Mouse (Mus musculus) testis, postnatal 10 days (tissue): Measurements from ENCODE around the gene Clec2e.
A peak's percentile ranks its signal among the peaks of the same experiment; 100 is the strongest.
"Not testable (repeated sequence)": the region's sequence is repeated elsewhere in the genome, so short reads cannot be mapped to it uniquely, and the experiment has no call there.

Experiments used
- DNase-seq: peaks from one replicate; pipeline ENCODE4 v3.0.0; 2021; ENCODE audit warnings: low spot score

Clec2e gene

GRCm38 (mm10) chr6:129100794-129101193, at the start of gene Clec2e:
TSS of gene Clec2e (minus strand) at chr6:129100913.
- DNase-seq, result not testable (repeated sequence)

DNA sequence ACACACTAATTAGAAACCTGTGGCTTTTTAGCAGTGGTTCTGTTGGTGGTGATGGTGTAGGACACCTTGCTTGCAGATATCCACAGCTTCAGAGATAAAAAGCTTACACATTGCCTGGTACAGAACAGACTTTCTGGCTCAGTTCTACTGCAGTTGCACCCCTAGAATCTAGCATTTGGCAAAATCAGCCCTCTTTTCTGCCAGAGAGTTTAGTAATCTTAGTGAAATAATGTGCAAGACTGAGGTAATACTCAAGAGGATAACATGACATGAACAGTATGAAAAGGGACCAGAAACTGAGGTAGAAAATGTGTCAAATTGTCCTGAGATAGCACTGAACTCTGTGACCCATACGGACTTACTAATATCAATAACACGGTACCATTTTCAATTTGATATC, 46.1 kb upstream of the Clec2e start:
- no peak for DNase-seq

- DNase-seq, result no peak
Observed at GRCm38 (mm10) chr6:129132604-129133341, 32.1 kb upstream of the Clec2e start.

DNA sequence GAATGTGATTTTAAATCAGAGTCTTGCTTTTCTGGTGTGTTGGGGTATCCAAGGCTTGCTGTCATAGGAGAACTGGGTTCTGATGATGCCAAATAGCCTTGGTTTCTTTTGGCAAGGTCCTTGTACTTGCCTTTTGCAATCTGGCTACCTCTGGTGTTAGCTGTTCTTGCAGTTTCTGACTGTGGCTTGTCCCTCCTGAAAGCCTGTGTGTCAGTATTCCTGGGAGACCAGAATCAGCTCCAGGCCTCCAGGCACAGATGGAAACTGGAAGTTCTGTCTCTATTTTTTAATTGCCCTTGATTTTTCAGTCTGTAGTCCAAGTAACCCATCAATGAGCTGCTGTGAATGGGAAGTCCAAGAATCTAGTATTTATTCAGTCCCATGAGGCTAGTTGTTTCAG, 26.1 kb upstream of the Clec2e start:
- no peak for DNase-seq

- DNase-seq, result not testable (repeated sequence)
Observed at GRCm38 (mm10) chr6:129124531-129124930, 23.8 kb upstream of the Clec2e start.

GRCm38 (mm10) chr6:129116223-129116622, 15.5 kb upstream of the Clec2e start:
- DNase-seq, result no peak

DNA sequence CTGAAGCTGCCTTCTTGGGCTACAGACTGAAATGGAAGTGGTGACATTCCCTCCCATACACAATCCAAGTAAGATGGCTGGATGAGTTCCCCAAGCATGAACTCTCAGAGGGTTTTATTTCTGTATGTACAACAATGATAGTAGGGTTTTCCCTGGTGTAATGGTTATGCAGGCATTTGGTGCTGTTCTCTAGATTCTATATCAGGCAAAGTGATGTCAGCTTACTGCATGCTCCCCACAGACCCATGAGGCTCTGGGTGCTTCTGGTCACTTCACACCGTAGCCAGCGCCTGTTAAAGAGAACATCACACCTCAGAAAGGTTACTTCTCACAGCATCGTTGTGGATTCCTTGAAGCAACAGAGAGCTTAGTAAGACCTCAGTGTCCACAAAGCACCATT, 13.5 kb upstream of the Clec2e start:
- DNase-seq, result not testable (repeated sequence)

DNA sequence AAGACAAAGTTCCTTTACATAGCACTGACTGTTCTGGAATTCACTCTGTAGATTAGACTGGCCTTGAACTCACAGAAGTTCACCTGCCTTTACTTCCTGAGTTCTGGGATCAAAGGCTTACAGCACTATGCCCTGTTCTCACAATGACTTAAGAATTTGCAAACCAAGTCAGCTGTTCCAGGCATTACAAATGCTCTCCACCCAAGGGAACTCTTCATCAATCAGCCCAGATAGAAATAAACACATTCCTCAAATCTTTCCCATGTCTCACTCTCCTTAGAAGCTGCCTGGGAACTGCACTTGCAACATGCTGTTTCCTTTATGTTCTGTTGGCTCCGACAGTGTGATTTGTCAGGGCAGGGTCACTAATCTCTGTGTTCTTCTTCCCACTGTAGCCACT, 13.1 kb upstream of the Clec2e start:
- no peak for DNase-seq

DNA sequence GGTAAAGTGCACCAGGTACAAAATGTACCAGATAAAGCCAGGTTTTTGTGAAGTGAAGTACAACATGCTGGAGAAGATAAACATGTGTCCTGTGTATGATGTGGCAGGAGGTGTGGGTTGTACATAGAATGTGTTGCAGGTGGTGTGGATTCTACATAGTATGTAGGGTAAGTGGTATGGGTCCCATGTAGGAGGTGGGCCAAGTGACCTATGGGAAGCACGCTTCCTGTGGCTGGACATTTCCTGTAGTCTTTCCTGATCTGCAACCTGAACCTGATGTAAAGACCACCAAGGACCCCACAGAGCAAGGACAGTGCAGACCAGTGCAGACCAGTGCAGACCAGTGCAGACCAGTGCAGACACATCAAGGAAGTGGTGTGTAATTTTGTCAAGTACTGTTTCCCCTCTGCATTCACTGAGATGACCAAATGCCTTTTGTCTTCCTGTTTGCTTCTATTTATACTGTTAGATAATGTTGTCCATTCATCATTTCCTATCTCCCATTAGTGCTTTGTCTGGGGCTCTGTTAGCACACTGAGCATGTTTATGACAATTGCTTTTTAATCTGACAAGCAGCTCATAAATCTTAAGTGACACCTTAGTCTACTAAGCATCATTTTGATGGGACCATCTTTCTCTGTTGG, 12.4 kb upstream of the Clec2e start:
- no peak for DNase-seq

- no peak for DNase-seq
Observed at GRCm38 (mm10) chr6:129112526-129112925, 11.8 kb upstream of the Clec2e start.

DNA sequence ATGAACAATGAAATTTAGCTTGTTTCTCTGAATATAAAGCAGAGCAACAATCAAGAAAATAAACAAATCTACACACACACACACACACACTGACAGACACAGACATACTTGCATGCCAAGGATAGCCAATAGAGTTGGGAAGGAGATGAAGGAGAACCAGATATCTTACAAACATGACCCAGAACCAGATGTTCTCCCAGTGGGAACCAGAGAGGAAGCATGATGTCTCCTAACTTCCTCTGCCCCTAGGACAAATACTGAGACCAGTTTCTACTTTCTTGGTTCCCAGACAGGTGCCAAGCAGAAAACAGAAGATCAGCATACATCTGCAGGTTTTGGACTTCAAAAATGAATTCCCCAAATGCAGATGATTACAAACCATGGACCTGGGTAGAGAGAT, 7.2 kb upstream of the Clec2e start:
- no peak for DNase-seq

DNA sequence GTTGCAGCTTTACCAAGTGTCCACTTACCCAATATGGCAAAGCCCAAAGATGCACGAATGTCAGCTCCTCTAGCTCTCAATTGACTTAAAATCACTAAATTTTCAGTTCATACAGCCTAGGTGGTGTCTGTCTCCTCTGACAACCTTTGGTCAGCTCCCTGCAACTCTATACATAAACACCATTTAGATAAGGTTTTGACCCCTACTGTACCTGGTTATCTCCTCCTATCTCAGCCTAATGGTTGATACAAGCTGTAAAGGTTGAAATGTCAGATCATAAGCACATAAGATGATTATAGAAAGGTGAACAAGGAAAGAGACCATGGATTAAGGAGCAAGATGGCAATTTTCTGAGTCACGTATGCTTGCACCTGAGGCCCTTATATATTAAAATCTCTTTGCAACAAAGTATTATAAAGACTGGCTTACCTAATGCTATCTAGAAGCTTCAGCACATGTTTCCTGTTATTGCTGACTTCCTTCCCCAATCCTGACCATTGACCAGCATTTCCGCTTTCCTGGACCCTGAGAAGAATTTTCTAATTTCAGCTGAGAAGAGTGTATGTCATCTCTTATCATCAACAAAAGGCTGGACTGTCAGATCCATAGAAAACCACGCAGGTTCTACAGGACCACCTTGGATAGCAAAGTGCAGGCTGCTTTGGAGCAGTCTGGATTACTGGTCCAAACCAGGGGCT, 2.3 kb upstream of the Clec2e start:
- no peak for DNase-seq

GRCm38 (mm10) chr6:129101604-129102003, 891 bp upstream of the Clec2e start:
- DNase-seq, result no peak

DNA sequence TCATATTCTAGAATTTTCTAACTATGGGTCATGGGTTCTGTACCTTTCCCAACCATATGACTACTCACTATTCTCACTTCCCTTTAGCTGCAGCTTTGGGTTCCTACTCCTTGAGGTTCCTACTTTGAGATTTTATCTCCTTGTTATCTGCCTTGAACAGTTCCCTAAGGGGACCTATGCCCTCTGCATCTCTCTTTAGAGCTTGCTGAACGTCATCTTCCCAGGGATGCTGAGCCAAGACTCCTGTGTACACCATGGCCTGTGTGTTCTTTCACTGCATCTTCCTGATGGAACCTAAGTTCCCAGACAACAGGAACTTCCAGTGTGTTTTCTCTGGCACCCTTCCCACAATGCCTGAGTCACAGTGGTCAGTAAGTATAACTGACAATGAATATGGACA, 2.8 kb downstream of the Clec2e start:
- no peak for DNase-seq

DNA sequence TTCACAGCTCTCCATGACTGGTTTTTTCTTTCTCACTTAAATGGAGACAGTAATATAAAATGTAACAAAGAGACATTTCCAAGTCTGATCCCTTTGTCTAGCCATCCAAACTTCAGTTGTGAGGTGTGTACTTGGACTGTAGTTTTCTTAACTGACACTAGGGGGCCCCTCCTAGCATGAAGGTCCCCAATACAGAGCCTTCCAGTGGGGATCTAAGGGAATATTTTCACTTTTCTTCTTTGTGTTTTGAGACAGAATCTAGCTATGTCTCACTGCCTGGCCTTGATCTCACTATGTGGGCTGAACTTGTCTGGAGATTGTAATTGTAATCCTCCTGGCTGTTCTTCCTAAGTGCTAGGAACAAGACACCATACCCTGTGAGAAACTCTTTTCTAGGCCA, 5.5 kb downstream of the Clec2e start:
- DNase-seq, result no peak

DNA sequence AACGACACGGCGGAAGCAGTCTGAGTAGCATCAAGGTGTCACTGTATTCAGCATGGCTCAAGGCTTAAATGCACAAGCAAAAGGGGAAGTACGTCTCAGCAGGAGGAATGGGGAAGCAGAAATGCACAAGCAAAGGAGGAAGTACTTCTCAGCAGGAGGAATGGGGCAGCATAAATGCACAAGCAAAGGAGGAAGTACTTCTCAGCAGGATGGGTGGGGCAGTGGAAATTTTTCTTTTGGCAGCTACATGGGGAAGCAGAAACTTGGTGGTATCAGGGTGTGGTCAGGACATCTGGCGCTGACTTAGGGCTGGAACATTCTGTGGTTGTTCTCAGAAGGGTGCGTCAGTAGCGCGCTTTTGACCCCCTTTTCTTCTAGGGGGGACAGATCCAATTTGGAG, 12.1 kb downstream of the Clec2e start:
- not testable (repeated sequence) for DNase-seq

GRCm38 (mm10) chr6:129088161-129088560, 12.6 kb downstream of the Clec2e start:
- peak; percentile 48 for DNase-seq

GRCm38 (mm10) chr6:129086031-129086430, 14.7 kb downstream of the Clec2e start:
- not testable (repeated sequence) for DNase-seq

DNA sequence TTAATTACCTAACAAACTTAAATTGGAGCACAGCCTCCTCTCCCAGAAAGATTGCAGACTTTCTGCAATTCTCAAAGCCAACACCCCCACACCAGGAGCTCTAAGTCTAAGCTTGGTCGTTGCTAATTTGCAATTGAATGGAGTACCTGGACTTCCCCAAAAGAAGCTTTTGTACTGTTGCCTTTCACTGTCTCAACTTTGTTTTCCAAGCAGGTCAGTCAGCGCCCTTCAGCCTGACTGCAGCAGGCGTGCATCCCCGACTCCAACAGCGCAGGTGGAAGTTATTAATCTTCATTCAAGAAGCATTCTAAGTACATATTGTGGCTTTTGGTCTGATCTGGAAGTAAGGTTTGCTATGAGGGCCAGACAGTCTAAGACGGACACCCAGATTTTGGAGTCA, 15.6 kb downstream of the Clec2e start:
- DNase-seq, result no peak

DNA sequence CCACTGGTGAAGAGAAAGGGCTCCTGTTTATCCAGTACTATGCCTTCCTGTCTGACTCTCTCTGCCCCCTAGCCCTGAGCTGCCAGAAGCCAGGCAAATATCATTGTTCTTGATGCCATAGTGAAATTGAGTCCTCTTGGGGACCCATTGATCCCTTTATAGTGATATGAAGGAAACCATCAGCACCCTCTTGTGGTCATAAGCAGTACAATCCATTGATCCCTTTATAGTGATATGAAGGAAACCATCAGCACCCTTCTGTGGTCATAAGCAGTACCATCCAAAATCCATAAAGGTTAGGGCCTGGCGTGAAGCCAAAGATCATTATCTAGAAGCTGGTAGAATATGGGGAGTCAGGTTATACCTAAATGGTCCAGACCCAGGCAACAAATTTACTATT, 33.7 kb downstream of the Clec2e start:
- DNase-seq, result peak; percentile 49

GRCm38 (mm10) chr6:129066530-129066929, 34.2 kb downstream of the Clec2e start:
- DNase-seq, result no peak

DNA sequence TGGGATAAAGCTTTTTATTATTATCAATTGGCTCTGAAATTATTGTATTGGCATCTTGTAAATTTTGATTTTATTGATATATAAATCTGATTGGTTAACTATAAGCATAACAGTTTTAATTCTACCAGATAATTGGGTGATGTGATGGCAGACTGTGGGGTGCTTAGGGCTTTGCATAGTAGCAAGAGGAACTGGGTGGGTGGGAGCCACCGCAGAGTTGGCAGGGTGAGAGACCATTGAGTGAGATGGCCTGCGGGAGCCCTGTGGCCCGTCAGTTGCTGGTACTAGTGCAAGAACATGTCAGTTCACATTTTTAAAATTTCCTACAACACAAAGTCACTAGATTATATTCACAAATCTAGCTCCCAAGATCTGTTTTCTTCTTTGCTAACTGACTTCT, 34.9 kb downstream of the Clec2e start:
- DNase-seq, result no peak

GRCm38 (mm10) chr6:129065407-129065806, 35.3 kb downstream of the Clec2e start:
- DNase-seq, result no peak
